Mouse (Mus musculus): ENCODE results near the gene Sis. TPM values are rescaled to one million over a fixed set of nuclear protein-coding genes. Genes with fewer than 3 reads are reported as not detected.

Sis gene
- polyA plus RNA-seq, 1 experiment from 2014 or later: not detected

Other genes starting within 250 kb of the Sis start
- gene Slitrk3, start 89.9 kb upstream of the Sis start, polyA plus RNA-seq (2015; fragmentation: Nextera tagmentation; extraction: Ambion mirVana): 23.7 and 24.6 TPM in 2 replicates